Mouse (Mus musculus) heart, postnatal 0 days (tissue): ENCODE results near the gene Ly6g6e. TPM values are rescaled to one million over a fixed set of nuclear protein-coding genes. Genes with fewer than 3 reads are reported as not detected.

ENCODE experiments used
- ATAC-seq: fragments of 200-750 bp; cut with Nextera tagmentation; 2 replicates; pipeline ENCODE4 v1.8.0; 2017; ENCODE audit warnings: low read depth, moderate number of reproducible peaks, moderate library complexity; ENCODE audit not compliant: insufficient read depth
- DNase-seq: peaks from one replicate; pipeline ENCODE4 v3.0.0-alpha.2; 2016; ENCODE audit warnings: low spot score
- H3K27ac ChIP-seq: fragments of 300-500 bp; sonication (generic); 2 replicates; pipeline ENCODE4 v1.5.1; 2014; ENCODE audit warnings: low read depth, mild to moderate bottlenecking
- H3K27me3 ChIP-seq: fragments of 300-500 bp; sonication (generic); 2 replicates; pipeline ENCODE4 v1.6.1; 2014; ENCODE audit warnings: low read length, mixed read lengths; ENCODE audit not compliant: control insufficient read depth, insufficient read depth
- H3K36me3 ChIP-seq: fragments of 300-500 bp; sonication (generic); replicated peaks from 2 replicates; pipeline ENCODE4 v1.6.1; 2014; ENCODE audit warnings: low read length, mixed read lengths; ENCODE audit not compliant: control insufficient read depth, insufficient read depth
- H3K4me1 ChIP-seq: fragments of 300-500 bp; sonication (generic); 2 replicates; pipeline ENCODE4 v1.6.1; 2014; ENCODE audit warnings: antibody characterized with exemption; ENCODE audit not compliant: control insufficient read depth, insufficient read depth
- H3K4me2 ChIP-seq: fragments of 300-500 bp; sonication (generic); 2 replicates; pipeline ENCODE4 v1.6.1; 2014; ENCODE audit warnings: low read depth, mild to moderate bottlenecking, low read length, moderate library complexity
- H3K4me3 ChIP-seq: fragments of 300-500 bp; sonication (generic); 2 replicates; pipeline ENCODE4 v1.5.1; 2014; ENCODE audit warnings: low read depth, low read length
- H3K9ac ChIP-seq: fragments of 300-500 bp; sonication (generic); replicated peaks from 2 replicates; pipeline ENCODE4 v1.6.1; 2014; ENCODE audit warnings: low read depth, low read length, mixed read lengths
- H3K9me3 ChIP-seq: fragments of 300-500 bp; sonication (generic); replicated peaks from 2 replicates; pipeline ENCODE4 v1.6.1; 2016; ENCODE audit warnings: low read length; ENCODE audit not compliant: control insufficient read depth
- CTCF ChIP-seq: IDR thresholded peaks from 2 replicates; pipeline ENCODE4 v1.5.1; 2016; ENCODE audit warnings: antibody characterized with exemption, control low read depth, low read depth
- EP300 ChIP-seq: IDR thresholded peaks from 2 replicates; pipeline ENCODE4 v1.6.1; 2016; ENCODE audit warnings: antibody characterized with exemption, low read depth
- WGBS: fragments of 180-500 bp; shearing (Covaris S2); extraction: QIAGEN DNeasy Blood & Tissue Kit; methylation state at CpG from one replicate; pipeline ENCODE4 v1.1.7; 2014; 5-methylcytosine and 5-hydroxymethylcytosine counted together
- polyA plus RNA-seq: library from polyadenylated mRNA; unstranded; fragments of >200 nt; fragmentation: Nextera tagmentation; extraction: Ambion mirVana; gene quantifications from 2 replicates; pipeline ENCODE4 v1.2.1, GENCODE M21; 2015
- total RNA-seq: library from RNA; depleted of rRNA; stranded (reverse); fragments of >200 nt; gene quantifications from 2 replicates; pipeline ENCODE4 v1.2.3, GENCODE M21; 2014; ENCODE audit warnings: low replicate concordance

Ly6g6e gene
- total and polyA plus RNA-seq, 2 experiments from 2014 or later, result 0.22 to 1.6 TPM

- TF ChIP-seq CTCF (no peak), EP300 (no peak)
- 48% methylated on average over 8 of the region's 8 CpGs for WGBS
- DNase-seq, result no peak
Measured at GRCm38 (mm10) chr17:35090166-35090932, 13.6 kb downstream of the Ly6g6e start.

GRCm38 (mm10) chr17:35092403-35093198 is 15.9 kb downstream of the Ly6g6e start:
- 85% methylated on average over 14 of the region's 14 CpGs for WGBS
- Histone ChIP-seq H3K27ac (no peak overlapping the region), H3K4me2 (no peak overlapping the region), H3K9me3 (no peaks in the 10 kb centered on the region), H3K27me3 (no peaks in the 10 kb centered on the region), H3K36me3 (peaks cover 50% of the 10 kb centered on the region), H3K9ac (no peak overlapping the region), H3K4me3 (no peak overlapping the region), H3K4me1 (peaks cover 5% of the 10 kb centered on the region; the same call in 1 of the 2 replicates)
- no peak for ATAC-seq
- DNase-seq, result no peak
- no peak for TF ChIP-seq EP300
- no peak for TF ChIP-seq CTCF

More at GRCm38 (mm10) chr17:35090166-35090932, 13.6 kb downstream of the Ly6g6e start:
- Histone ChIP-seq H3K4me1 (peaks cover 5% of the 10 kb centered on the region; the same call in 1 of the 2 replicates), H3K27ac (peak overlapping the region; percentile 96; the same call in 1 of the 2 replicates), H3K4me2 (peak overlapping the region; percentile 72), H3K27me3 (no peaks in the 10 kb centered on the region), H3K36me3 (peaks cover 30% of the 10 kb centered on the region), H3K4me3 (peak overlapping the region; percentile 63), H3K9ac (peak overlapping the region; percentile 86), H3K9me3 (no peaks in the 10 kb centered on the region)
- ATAC-seq, result no peak

- H3K4me2 ChIP-seq, result no peak overlapping the region
- H3K4me1 ChIP-seq, result peaks cover 5% of the 10 kb centered on the region; the same call in 1 of the 2 replicates
- H3K27me3 ChIP-seq, result no peaks in the 10 kb centered on the region
- DNase-seq (no peak), ATAC-seq (no peak)
- no peak for TF ChIP-seq CTCF
- no peak for TF ChIP-seq EP300
- H3K27ac ChIP-seq, result no peak overlapping the region
- H3K36me3 ChIP-seq, result peaks cover 72% of the 10 kb centered on the region
- H3K9ac ChIP-seq, result no peak overlapping the region
- H3K9me3 ChIP-seq, result no peaks in the 10 kb centered on the region
- WGBS, result 67% methylated on average over 15 of the region's 15 CpGs
- H3K4me3 ChIP-seq, result no peak overlapping the region
Measured at GRCm38 (mm10) chr17:35094475-35095365, 18.0 kb downstream of the Ly6g6e start.

- 76% methylated on average over 12 of the region's 12 CpGs for WGBS
- Histone ChIP-seq H3K9ac (no peak overlapping the region), H3K27me3 (no peaks in the 10 kb centered on the region)
Measured at GRCm38 (mm10) chr17:35096597-35096996, 19.9 kb downstream of the Ly6g6e start.

GRCm38 (mm10) chr17:35097164-35097655 is 20.5 kb downstream of the Ly6g6e start:
- ATAC-seq, result no peak
- Histone ChIP-seq H3K9me3 (no peaks in the 10 kb centered on the region), H3K9ac (no peak overlapping the region), H3K4me2 (no peak overlapping the region), H3K4me1 (no peaks in the 10 kb centered on the region), H3K27me3 (no peaks in the 10 kb centered on the region), H3K4me3 (no peak overlapping the region), H3K27ac (no peak overlapping the region), H3K36me3 (peaks cover 91% of the 10 kb centered on the region)
- no peak for DNase-seq
- 83% methylated on average over 12 of the region's 12 CpGs for WGBS
- TF ChIP-seq CTCF (no peak), EP300 (no peak)

More at GRCm38 (mm10) chr17:35096597-35096996, 19.9 kb downstream of the Ly6g6e start:
- DNase-seq, result no peak
- no peak for ATAC-seq
- Histone ChIP-seq H3K4me3 (no peak overlapping the region), H3K9me3 (no peaks in the 10 kb centered on the region), H3K36me3 (peaks cover 88% of the 10 kb centered on the region), H3K4me1 (no peaks in the 10 kb centered on the region), H3K4me2 (no peak overlapping the region), H3K27ac (no peak overlapping the region)
- TF ChIP-seq EP300, result no peak
- TF ChIP-seq CTCF, result no peak
